Mouse (Mus musculus): ENCODE measurements at regions not wholly inside any gene's neighbourhood (a gene's known extent, or its start where the extent isn't known, plus 50 kb on each side); places are given as distances from the start of the nearest gene placed in this dataset.

DNA sequence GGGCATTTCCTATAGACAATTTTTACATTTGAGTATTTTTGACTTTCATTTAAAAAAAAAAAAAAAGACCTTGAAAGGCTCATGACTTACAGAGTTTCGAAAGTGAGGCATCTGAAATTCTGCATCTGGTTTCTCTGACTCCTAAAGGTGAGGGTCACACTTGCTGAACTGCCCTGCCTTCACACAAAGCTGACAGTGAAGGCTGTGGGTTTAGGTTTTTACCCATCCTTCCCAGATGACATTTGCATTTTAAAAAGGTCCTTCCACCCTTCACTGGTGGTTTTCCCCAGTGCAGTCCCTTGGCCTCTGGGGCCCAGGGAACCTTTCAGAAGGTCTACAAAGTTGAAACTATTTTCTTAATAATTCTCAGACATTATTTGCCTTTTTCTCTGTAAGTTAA, 76.4 kb upstream of the Slit3 start:
- TF ChIP-seq EP300 (IDR thresholded peaks at IDR 0.05; ENCODE audit: low read depth) (no peak), CTCF (IDR thresholded peaks at IDR 0.05; ENCODE audit: low read depth) (no peak)
- Histone ChIP-seq H3K9ac (replicated peaks) (no peak overlapping the region), H3K27ac (ENCODE audit: low read depth) (no peak overlapping the region), H3K9me3 (ENCODE audit: low read length) (no peaks in the 10 kb centered on the region), H3K36me3 (replicated peaks; ENCODE audit: insufficient read depth, low read length) (no peaks in the 10 kb centered on the region), H3K27me3 (ENCODE audit: insufficient read depth, low read length) (no peaks in the 10 kb centered on the region), H3K4me3 (ENCODE audit: low read depth, low read length) (no peak overlapping the region), H3K4me2 (ENCODE audit: low read depth, low read length) (no peak overlapping the region), H3K4me1 (ENCODE audit: insufficient read depth) (no peaks in the 10 kb centered on the region)
- DNase-seq (no peak), ATAC-seq (no peak)
- WGBS (ENCODE audit: insufficient replicate concordance), result 71% methylated on average over 1 of the region's 1 CpGs

DNA sequence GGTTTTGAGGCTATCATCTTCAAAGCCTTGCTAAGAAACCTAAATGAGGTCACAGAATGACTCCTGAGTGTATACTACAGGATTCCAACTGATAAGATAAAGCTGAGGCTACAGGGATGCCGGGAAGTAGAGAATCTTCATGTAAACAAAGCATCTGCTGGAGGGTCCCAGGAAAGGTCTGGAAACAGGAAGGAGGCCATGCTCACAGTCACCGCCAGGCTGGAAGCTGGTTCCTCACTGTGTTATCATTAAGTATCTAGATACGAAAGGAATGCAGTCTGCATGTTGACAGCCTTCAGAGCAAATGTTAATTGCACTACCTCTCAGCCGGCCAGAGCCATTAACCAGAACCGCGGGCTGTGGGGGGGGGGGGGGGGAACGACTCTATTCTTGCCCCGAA, 96.6 kb upstream of the Slit3 start:
- no peak for TF ChIP-seq EP300 (IDR thresholded peaks at IDR 0.05; ENCODE audit: low read depth)
- no peak for TF ChIP-seq CTCF (IDR thresholded peaks at IDR 0.05; ENCODE audit: low read depth)
- Histone ChIP-seq H3K27me3 (ENCODE audit: insufficient read depth, low read length) (no peaks in the 10 kb centered on the region), H3K27ac (ENCODE audit: low read depth) (no peak overlapping the region), H3K4me1 (ENCODE audit: insufficient read depth) (no peaks in the 10 kb centered on the region), H3K9ac (replicated peaks) (no peak overlapping the region), H3K36me3 (replicated peaks; ENCODE audit: insufficient read depth, low read length) (no peaks in the 10 kb centered on the region), H3K4me3 (ENCODE audit: low read depth, low read length) (no peak overlapping the region), H3K9me3 (ENCODE audit: low read length) (no peaks in the 10 kb centered on the region), H3K4me2 (ENCODE audit: low read depth, low read length) (peak overlapping the region; percentile 22)
- WGBS (ENCODE audit: insufficient replicate concordance), result 11% methylated on average over 8 of the region's 8 CpGs
- no peak for ATAC-seq
- no peak for DNase-seq

DNA sequence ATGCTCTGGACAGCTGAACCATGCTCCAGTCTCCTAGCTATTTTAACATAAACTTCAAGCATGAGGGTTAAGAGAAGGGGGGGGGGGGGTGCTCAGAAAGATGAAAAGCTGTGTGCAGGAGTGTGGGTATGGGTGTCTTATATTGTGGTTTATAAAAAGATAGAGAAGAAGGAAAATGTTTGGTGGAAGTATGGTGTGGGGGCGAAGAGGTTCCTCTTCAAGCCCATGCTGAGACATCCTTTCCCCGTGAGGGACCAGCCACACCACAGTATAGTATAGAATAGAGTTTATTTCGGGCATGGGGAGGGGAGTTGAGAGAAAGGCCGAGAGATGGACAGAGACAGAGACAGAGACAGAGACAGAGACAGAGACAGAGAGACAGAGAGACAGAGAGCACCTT, 97.2 kb upstream of the Slit3 start:
- H3K4me3 ChIP-seq (ENCODE audit: low read depth, low read length), result no peak overlapping the region
- no peak for DNase-seq
- no peak overlapping the region for H3K4me2 ChIP-seq (ENCODE audit: low read depth, low read length)
- H3K36me3 ChIP-seq (replicated peaks; ENCODE audit: insufficient read depth, low read length), result no peaks in the 10 kb centered on the region
- no peak for TF ChIP-seq CTCF (IDR thresholded peaks at IDR 0.05; ENCODE audit: low read depth)
- no peak for TF ChIP-seq EP300 (IDR thresholded peaks at IDR 0.05; ENCODE audit: low read depth)
- H3K27ac ChIP-seq (ENCODE audit: low read depth), result no peak overlapping the region
- no peak overlapping the region for H3K9ac ChIP-seq (replicated peaks)
- no peaks in the 10 kb centered on the region for H3K27me3 ChIP-seq (ENCODE audit: insufficient read depth, low read length)
- no peak for ATAC-seq
- H3K4me1 ChIP-seq (ENCODE audit: insufficient read depth), result no peaks in the 10 kb centered on the region
- no peaks in the 10 kb centered on the region for H3K9me3 ChIP-seq (ENCODE audit: low read length)
- WGBS (ENCODE audit: insufficient replicate concordance), result 65% methylated on average over 4 of the region's 4 CpGs

DNA sequence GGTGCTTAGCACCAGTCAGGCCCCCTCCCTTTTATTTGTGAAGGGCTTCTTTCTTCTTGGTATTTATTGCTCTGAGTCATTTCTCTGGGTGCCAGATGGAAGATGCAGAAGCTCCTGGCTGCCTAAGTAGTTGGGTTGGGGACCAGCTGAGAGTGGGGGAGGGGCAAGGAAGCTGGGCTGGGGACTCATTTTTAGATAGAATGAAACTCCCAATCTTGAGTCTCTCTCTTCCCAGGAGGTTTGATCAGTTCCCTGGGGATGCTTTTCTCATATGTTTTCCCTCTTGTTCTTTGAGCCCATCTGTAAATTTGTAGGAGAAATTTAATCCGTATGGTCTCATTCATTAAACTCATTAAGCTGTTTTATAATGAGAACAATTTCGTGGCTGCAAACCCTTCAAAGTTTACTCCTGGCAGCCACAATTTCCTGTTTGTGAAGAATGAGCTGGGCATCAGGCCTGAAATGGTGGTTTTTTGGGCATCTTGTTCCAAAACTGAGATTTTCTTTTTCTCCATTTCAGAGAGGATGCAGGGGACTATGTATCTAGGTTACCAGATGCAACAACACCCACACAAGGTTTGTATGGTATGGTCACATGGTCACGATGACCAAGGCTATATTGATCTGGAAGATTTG, 98.9 kb upstream of the Slit3 start:
- WGBS (ENCODE audit: insufficient replicate concordance), result 58% methylated on average over 3 of the region's 3 CpGs
- ATAC-seq, result no peak

GRCm38 (mm10) chr11:35016998-35017397, 104.0 kb upstream of the Slit3 start:
- no peak overlapping the region for H3K9ac ChIP-seq (replicated peaks)
- H3K4me3 ChIP-seq (ENCODE audit: low read depth, low read length), result no peak overlapping the region
- H3K36me3 ChIP-seq (replicated peaks; ENCODE audit: insufficient read depth, low read length), result no peaks in the 10 kb centered on the region
- H3K27ac ChIP-seq (ENCODE audit: low read depth), result no peak overlapping the region
- WGBS (ENCODE audit: insufficient replicate concordance), result 25% methylated on average over 3 of the region's 3 CpGs
- H3K9me3 ChIP-seq (ENCODE audit: low read length), result no peaks in the 10 kb centered on the region
- H3K4me2 ChIP-seq (ENCODE audit: low read depth, low read length), result no peak overlapping the region
- H3K27me3 ChIP-seq (ENCODE audit: insufficient read depth, low read length), result no peaks in the 10 kb centered on the region
- DNase-seq (no peak), ATAC-seq (no peak)
- no peak for TF ChIP-seq CTCF (IDR thresholded peaks at IDR 0.05; ENCODE audit: low read depth)
- no peak for TF ChIP-seq EP300 (IDR thresholded peaks at IDR 0.05; ENCODE audit: low read depth)
- no peaks in the 10 kb centered on the region for H3K4me1 ChIP-seq (ENCODE audit: insufficient read depth)

More for the DNA sequence above, 98.9 kb upstream of the Slit3 start:
- H3K4me1 ChIP-seq (ENCODE audit: insufficient read depth), result no peaks in the 10 kb centered on the region
- H3K4me2 ChIP-seq (ENCODE audit: low read depth, low read length), result no peak overlapping the region
- H3K27me3 ChIP-seq (ENCODE audit: insufficient read depth, low read length), result no peaks in the 10 kb centered on the region
- no peak for DNase-seq
- H3K9me3 ChIP-seq (ENCODE audit: low read length), result no peaks in the 10 kb centered on the region
- TF ChIP-seq CTCF (IDR thresholded peaks at IDR 0.05; ENCODE audit: low read depth), result no peak
- TF ChIP-seq EP300 (IDR thresholded peaks at IDR 0.05; ENCODE audit: low read depth), result no peak
- H3K36me3 ChIP-seq (replicated peaks; ENCODE audit: insufficient read depth, low read length), result no peaks in the 10 kb centered on the region
- no peak overlapping the region for H3K27ac ChIP-seq (ENCODE audit: low read depth)
- no peak overlapping the region for H3K9ac ChIP-seq (replicated peaks)
- H3K4me3 ChIP-seq (ENCODE audit: low read depth, low read length), result no peak overlapping the region

- no peak for ATAC-seq
- 59% methylated on average over 24 of the region's 24 CpGs for WGBS (ENCODE audit: insufficient replicate concordance)
Observed at GRCm38 (mm10) chr11:35011521-35012476, 109.2 kb upstream of the Slit3 start.

More at GRCm38 (mm10) chr11:35011521-35012476, 109.2 kb upstream of the Slit3 start:
- no peak overlapping the region for H3K27ac ChIP-seq (ENCODE audit: low read depth)
- H3K4me2 ChIP-seq (ENCODE audit: low read depth, low read length), result no peak overlapping the region
- no peaks in the 10 kb centered on the region for H3K36me3 ChIP-seq (replicated peaks; ENCODE audit: insufficient read depth, low read length)
- TF ChIP-seq CTCF (IDR thresholded peaks at IDR 0.05; ENCODE audit: low read depth) (no peak), EP300 (IDR thresholded peaks at IDR 0.05; ENCODE audit: low read depth) (no peak)
- H3K9me3 ChIP-seq (ENCODE audit: low read length), result no peaks in the 10 kb centered on the region
- no peak for DNase-seq
- H3K27me3 ChIP-seq (ENCODE audit: insufficient read depth, low read length), result no peaks in the 10 kb centered on the region
- no peak overlapping the region for H3K9ac ChIP-seq (replicated peaks)
- no peaks in the 10 kb centered on the region; the same call in 1 of the 2 replicates for H3K4me1 ChIP-seq (ENCODE audit: insufficient read depth)
- H3K4me3 ChIP-seq (ENCODE audit: low read depth, low read length), result no peak overlapping the region
